Mouse (Mus musculus) liver, postnatal 0 days (tissue): ENCODE results near the gene Slfn3.

Source experiments
- CTCF ChIP-seq: sonication (generic); IDR thresholded peaks from 2 replicates; pipeline ENCODE4 v1.5.1; 2016; ENCODE audit warnings: antibody characterized with exemption, low read depth
- EP300 ChIP-seq: IDR thresholded peaks from 2 replicates; pipeline ENCODE4 v1.6.1; 2016; ENCODE audit warnings: antibody characterized with exemption, low read depth, mild to moderate bottlenecking

GRCm38 (mm10) chr11:83221328-83221877, 30.3 kb downstream of the Slfn3 start:
- TF ChIP-seq EP300, result no peak
- no peak for TF ChIP-seq CTCF
